Mouse (Mus musculus) left cerebral cortex, adult 18-20 months (tissue): ENCODE measurements around the gene Lce1k. TPM values are rescaled to one million over a fixed set of nuclear protein-coding genes. Genes with fewer than 3 reads are reported as not detected.
"Not testable (repeated sequence)": the region's sequence is repeated elsewhere in the genome, so short reads cannot be mapped to it uniquely, and the experiment has no call there.

Experiments
- DNase-seq, 2 experiments: peaks; one replicate each; pipeline ENCODE4 v3.0.0; 2021 to 2022; ENCODE audit warnings: low spot score in 2 of 2, mixed read lengths in 1 of 2
- long read RNA-seq, 2 experiments: library from polyadenylated mRNA; stranded (forward); transcript quantifications; one replicate each; pipeline ENCODE4 v2.0.0; 2021
- total RNA-seq, 2 experiments: library from RNA; stranded (reverse); gene quantifications; 2 replicates each; pipeline ENCODE4 v1.2.3; 2021

Gene Lce1k
- not detected for total RNA-seq
- long read RNA-seq, experiment 1: 0 reads
- long read RNA-seq, experiment 2: 0 reads

DNA sequence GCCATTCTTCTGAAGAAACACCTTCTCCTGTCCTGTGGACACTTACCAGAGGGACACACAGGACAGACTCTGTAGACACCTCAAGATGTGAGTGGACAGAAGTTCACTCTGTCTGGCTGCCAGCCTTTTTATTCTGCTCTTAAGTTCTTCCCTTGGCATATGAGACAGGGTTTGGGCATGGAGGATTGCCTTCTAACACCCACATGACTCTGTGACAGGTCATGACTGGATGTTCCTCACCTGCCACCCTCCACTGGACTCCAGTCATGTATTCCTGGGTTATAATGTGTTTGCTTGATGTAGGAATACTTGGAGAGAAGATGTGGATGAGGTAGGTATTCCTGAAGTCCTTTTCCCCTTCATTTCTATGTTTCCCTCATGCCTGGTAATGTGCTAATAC lies at the start of gene Lce1k:
Gene Lce1k (minus strand): TSS at position 101 of the 400 bp plus-strand sequence.
- no peak for DNase-seq

DNA sequence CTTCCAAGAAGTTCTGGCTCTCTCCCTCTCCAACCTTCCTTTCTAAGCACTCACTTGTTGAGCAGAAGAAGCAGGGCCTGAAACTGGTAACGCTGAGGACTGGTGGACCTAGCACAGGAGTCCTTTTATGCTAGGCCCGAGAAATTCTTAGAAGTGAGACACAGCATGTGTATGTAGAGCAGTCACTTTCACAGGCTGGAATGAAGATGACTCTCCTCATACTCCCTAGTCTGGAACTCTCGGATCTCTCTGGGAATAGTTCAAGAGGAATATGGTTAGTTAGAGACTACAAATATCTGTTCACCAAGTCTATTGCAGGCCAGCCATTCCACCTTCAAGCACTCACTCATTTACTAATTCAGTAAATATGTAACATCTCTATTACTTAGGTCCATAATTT lies 43.5 kb upstream of the Lce1k start, which contains the start of gene Lce1l:
Gene Lce1l (minus strand): TSS at position 101 of the 400 bp plus-strand sequence.
- no peak for DNase-seq

DNA sequence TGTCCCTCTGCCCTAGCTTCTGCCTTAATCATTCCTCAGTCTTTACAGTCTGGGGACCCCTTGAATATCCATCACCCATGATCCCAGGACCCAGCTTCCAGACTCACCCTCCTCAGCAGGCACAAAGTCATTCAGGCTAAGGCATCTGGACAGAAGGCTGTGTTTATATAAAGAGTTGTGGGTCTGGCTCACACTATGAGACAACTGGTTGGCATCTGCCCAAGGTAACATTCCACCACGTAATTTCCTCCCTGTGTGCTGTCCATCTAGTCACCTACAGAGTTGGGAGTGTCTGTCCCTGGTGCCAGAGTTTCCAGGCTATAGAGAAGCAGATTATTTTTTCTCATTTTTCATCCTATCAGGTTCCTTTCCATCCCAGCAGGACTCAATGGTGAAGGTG lies 19.4 kb upstream of the Lce1k start, which contains the start of gene Kprp:
Gene Kprp (minus strand): TSS at position 140 of the 400 bp plus-strand sequence.
- DNase-seq: no peak

- DNase-seq: no peak
These were observed 18.1 kb upstream of the Lce1k start for GRCm38 (mm10) chr3:92825808-92826207.

GRCm38 (mm10) chr3:92816036-92816435 lies 8.3 kb upstream of the Lce1k start:
- not testable (repeated sequence) for DNase-seq

DNA sequence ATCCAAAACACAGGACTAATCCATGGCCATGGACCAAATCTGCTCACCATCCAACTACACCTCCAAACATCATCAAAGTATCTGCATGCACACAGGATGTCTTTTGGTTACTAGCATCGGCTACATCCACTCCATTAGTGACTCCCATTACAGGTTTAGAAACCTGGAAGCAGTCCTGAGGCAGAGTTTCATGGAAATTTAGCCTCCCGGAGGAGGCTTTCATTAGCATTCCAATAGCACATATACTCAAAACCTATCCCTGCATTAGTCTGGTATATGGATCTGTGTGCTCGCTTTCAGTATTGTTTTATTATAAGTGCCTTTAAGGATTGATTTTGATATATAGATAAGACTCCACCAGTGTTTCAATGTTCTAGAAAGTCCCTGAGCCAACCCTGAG lies 7.9 kb upstream of the Lce1k start:
- DNase-seq: no peak

GRCm38 (mm10) chr3:92790414-92790813 lies 17.3 kb downstream of the Lce1k start, which contains the start of gene Lce1j:
Lce1j (minus strand) TSS chr3:92790514.
- no peak for DNase-seq

- DNase-seq: no peak
These were observed 28.9 kb downstream of the Lce1k start, which contains the start of gene Lce1i for GRCm38 (mm10) chr3:92778799-92779198. Lce1i (minus strand) TSS chr3:92778899.

DNA sequence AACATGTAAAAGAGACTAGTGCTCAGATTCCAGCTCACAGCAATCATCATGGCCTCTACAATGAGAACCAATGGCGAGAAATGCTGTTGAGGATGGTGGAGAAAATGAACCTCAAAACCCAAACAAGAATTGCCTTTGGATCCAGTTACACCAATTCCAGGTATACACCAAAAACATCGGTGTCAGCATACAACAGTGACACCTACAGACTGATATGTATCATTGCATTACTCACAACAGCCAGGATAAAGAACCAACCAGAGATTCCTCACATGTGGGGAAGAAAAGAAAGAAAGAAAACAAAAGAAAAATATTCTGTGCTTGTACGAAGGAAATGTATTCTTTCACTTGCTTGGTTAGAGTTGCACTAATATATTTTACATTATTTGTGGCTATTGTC lies 36.1 kb downstream of the Lce1k start:
- DNase-seq: no peak

GRCm38 (mm10) chr3:92764965-92765364 lies 42.7 kb downstream of the Lce1k start, which contains the start of gene Lce1h:
Lce1h (minus strand) TSS chr3:92765065.
- no peak for DNase-seq

Other genes starting within 250 kb of the Lce1k start
- not detected for gene Ivl, start 234.2 kb downstream of the Lce1k start, total RNA-seq
- not detected for gene Smcp, start 218.9 kb downstream of the Lce1k start, total RNA-seq
- gene 2210017I01Rik, start 200.4 kb downstream of the Lce1k start, total RNA-seq: not detected
- gene Lce6a, start 186.2 kb downstream of the Lce1k start, total RNA-seq: not detected
- gene Lce1a1, start 159.6 kb downstream of the Lce1k start, total RNA-seq: not detected
- not detected for gene Lce1b, start 151.0 kb downstream of the Lce1k start, total RNA-seq
- gene Lce1a2, start 137.6 kb downstream of the Lce1k start, total RNA-seq: not detected
- gene Lce1c, start 128.6 kb downstream of the Lce1k start, total RNA-seq: not detected
- not detected for gene Lce1d, start 120.7 kb downstream of the Lce1k start, total RNA-seq
- gene Lce1e, start 98.8 kb downstream of the Lce1k start, total RNA-seq: not detected
- not detected for gene Lce1f, start 87.5 kb downstream of the Lce1k start, total RNA-seq
- not detected for gene Gm38119, start 68.8 kb downstream of the Lce1k start, total RNA-seq
- not detected for gene Lce1g, start 55.6 kb downstream of the Lce1k start, total RNA-seq
- gene Lce1h, start 42.8 kb downstream of the Lce1k start, total RNA-seq: not detected
- not detected for gene Lce1i, start 29.0 kb downstream of the Lce1k start, total RNA-seq
- not detected for gene Lce1j, start 17.4 kb downstream of the Lce1k start, total RNA-seq
- not detected for gene Kprp, start 19.4 kb upstream of the Lce1k start, total RNA-seq
- not detected for gene Lce1l, start 43.4 kb upstream of the Lce1k start, total RNA-seq
- gene 2310050C09Rik, start 62.3 kb upstream of the Lce1k start, total RNA-seq: not detected
- gene Lce3a, start 118.3 kb upstream of the Lce1k start, total RNA-seq: not detected
- not detected for gene Lce3b, start 125.1 kb upstream of the Lce1k start, total RNA-seq
- gene Lce3c, start 136.6 kb upstream of the Lce1k start, total RNA-seq: not detected
- gene Lce3d, start 149.5 kb upstream of the Lce1k start, total RNA-seq: not detected
- gene Lce3e, start 159.2 kb upstream of the Lce1k start, total RNA-seq: not detected
- not detected for gene Lce3f, start 184.3 kb upstream of the Lce1k start, total RNA-seq
- gene Crct1, start 207.8 kb upstream of the Lce1k start, total RNA-seq: not detected
- not detected for gene Lce1m, start 211.2 kb upstream of the Lce1k start, total RNA-seq